Mouse (Mus musculus): ENCODE results near the gene Gart.
"Not testable (repeated sequence)": the region's sequence is repeated elsewhere in the genome, so short reads cannot be mapped to it uniquely, and the experiment has no call there.

The Gart gene

DNA sequence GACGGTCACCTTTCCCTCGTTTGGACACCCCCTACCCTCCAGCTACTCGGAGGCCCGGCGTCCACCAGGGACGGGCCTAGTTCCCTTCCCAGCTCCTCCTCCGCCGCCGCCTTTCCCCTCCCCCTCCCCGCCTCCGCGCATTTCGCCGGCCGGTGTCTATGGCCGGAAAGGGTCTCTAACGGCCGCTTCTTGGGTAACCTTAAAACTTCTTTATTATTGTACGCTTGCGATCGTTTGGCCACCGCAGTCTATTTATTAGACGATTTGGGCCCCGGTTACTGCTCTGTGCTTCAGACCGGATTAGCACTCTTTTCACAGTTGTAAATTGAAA, 1.4 kb upstream of the Gart start:
- DNase-seq (ENCODE audit: low spot score in 2 of 2), result peak; percentile 48 to 69

DNA sequence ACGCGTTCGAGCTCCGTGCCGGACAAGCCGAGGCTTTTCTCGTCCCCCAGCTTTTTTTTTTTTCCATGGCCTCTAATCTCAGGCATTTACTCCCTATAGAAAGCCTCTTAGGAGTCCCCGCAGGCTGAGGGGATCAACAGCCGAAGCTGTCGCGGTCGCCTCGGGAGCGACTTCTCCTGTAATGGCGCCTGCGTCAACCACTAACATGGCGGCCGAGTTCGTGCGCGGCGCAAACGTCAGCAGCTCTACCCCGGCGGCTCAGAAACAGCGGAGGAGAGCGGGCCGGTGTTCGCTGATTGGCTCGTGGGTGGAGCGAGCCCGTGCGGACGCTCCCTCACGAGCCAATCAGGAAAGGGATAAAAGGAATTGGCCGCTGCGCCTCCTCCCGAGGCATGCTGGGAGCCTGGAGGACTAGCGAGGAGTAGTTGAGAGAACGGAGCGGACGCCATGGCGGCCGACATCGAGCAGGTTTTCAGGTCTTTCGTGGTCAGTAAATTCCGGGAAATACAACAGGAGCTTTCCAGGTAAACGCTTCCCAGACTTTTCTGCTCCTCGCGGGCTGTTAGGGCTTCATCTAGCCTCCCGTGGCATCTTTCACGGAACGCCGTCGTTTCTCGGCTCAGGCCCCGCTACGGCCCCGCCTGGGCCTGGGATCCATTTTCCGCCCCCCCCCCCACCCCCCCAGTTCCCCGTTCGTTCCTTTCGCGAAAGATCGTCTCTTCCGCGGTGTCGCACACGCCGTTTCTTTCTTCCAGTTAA, 888 bp upstream of the Gart start, which contains the start of gene Son:
TSS of gene Son (plus strand) at position 46 of the 759 bp plus-strand sequence.
- peak; percentile 95 to 98 for DNase-seq (ENCODE audit: low spot score in 2 of 2)

DNA sequence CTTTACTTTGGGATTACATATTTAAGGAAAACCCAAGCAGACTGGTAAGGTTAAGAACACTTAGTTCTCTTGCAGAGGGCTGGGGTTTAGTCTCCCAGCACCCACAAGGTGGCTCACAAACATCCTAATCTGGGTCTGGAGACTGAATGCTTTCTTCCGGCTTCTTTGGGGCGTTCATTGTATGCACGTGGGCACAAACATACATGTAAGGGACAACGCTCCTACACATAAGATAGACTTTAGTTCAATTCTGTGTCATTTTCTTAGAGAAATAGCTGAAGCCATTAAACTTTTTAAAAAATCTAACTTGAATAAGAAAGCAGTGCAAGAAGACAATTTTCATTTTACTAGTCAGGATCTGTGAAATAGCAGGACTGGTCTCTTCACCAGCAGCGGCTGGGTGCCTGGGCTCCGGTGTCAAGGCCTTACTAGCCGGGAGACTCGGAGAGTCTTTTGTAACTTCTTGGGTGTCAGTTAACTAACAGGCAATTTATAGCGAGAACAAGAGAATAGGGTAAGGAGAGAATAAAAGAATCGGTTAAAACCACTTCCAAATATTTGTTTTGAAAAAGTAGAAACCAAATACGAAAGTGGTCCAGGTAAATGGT, 653 bp downstream of the Gart start:
- no peak for DNase-seq (ENCODE audit: low spot score in 2 of 2)

DNA sequence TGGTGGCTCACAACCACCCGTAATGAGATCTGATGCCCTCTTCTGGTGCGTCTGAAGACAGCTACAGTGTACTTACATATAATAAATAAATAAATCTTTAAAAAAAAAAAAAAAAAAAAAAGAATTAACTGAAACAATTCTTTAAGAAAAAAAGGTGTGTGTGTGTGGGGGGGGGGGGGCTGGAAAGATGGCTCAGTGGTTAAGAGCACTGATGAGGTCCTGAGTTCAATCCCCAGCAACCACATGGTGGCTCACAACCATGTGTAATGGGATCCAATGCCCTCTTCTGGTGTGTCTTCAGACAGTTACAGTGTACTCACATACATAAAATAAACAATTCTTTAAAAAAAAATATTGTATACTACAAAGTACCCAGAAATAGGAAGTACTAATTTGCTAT, 1.3 kb downstream of the Gart start:
- DNase-seq (ENCODE audit: low spot score in 2 of 2), result not testable (repeated sequence)

DNA sequence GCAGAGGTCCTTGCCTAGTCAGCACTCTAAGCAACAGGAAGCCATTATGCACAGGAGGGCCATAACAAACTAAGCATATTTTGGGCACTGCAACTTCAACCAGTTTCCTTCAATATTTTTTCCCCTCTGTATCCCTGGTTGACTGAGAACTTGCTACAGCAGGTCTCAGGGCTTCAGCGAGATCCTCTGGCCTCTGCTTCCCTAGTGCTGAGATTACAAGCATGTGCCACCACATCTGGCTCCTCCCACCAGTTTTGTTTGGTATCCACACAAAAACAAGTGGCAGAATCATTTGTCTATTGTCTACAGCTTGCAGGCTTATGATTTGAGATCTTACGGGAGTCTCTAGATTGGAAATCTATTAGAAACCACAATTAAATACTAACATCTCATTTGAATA, 1.9 kb downstream of the Gart start:
- no peak for DNase-seq (ENCODE audit: low spot score in 2 of 2)

DNA sequence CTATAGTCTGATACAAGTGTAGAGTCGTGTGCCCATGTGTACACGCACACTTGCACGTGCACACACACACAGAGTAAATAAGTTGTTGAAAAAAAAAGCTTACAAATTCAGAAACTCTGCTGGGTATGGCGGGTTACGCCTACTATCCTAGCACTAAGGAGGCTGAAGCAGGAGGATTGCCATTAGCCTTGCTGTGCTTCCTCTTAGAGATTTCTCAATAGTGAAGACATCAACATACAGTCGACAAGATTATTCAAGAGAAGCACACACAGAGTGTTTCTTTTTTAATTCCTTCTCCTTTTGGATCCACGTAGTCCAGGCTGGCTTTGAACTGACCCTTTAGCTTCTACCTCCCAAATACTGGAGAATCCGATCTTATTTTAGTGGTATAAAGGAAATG, 6.6 kb downstream of the Gart start:
- DNase-seq (ENCODE audit: low spot score in 2 of 2), result no peak

DNA sequence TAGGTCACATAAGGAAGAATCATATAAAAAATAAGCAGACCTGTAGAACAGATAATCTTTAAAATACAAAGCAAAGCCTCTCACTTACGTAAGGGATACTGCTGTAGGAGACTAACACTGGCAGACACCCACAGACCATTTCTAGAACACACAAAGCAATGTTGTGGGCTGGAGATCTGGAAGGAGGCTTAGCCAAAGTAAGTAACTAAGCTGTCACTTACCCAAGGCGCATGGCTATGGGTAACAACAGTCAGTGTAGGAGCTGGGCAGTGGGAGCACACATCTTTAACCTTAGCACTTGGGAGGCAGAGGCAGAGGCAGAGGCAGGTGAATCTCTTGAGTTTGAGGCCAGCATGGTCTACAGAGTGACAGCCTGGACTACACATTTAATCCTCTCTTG, 7.1 kb downstream of the Gart start:
- no peak for DNase-seq (ENCODE audit: low spot score in 2 of 2)

DNA sequence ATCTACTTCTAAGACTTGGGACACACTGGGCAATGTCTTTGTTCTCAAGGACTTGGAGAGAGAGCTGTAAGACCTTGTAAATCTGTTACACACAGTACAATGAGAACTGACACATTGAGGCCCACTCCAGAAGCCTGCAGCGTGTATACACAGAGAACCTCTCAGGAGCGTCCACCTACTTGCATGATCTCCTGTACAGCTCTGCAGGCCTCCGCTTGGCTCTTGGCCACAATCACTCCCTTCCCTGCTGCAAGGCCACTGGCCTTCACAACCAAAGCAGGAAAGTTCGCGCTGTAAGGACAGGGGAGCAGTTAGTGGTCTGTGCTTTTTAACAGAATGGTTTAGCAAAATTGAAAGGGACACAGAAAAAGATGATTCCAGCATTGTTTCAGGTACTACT, 7.6 kb downstream of the Gart start:
- DNase-seq (ENCODE audit: low spot score in 2 of 2), result no peak

DNA sequence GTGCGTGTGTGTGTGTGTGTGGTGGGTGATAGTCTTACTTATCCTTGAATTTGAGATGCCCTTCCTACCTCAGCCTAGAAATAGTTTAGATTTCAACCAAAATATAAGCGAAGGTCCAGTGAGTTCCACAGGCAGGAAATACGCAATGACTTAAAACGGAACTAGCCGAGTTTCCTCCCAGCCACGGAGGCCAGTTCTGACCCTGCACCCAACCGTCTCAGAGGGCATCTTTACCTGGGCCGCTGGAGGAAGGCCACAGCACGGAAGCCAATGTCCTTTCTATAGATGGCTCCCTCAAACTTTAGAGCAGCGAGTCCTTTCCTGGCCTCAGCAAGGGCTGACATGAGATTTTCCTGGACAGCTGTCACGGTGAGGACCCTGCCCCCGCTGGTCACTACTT, 13.1 kb downstream of the Gart start:
- DNase-seq (ENCODE audit: low spot score in 2 of 2), result no peak

DNA sequence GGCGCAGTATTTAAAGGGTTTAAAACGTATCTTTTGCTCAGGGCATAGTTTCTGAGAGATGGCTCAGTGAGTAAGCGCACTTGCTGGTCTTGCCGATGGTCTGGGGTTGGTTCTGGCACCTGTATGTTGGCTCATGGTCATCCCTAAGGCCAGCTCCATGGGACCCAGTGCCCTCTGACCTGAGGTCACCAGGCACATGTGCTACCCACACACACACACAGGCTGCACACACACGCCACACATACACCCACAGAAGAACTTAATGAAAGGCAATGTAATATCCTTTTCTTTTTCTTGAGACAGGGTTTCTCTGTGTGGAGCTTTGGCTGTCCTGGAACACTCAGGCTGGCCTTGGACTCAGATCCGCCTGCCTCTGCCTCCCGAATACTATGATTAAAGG, 13.8 kb downstream of the Gart start:
- DNase-seq (ENCODE audit: low spot score in 2 of 2), result no peak

DNA sequence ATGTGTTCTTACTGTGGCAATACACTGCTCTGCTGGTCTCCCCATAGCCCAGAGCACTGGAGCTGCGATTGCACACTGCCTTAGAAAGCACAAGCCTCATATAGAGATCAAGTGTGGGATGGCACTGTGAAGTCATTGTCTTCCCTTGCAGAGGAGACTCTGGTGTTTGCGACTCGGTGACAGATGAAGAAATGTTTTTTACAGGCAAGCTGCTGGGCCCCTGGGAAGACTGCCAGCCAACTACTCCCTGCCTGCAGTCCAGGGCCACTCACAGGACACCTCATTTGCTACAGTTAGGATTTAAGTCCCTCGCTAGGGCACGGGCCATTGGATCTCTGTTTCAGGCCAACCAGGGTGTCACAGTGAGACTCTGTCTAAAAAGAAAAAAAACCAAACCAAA, 14.3 kb downstream of the Gart start:
- no peak for DNase-seq (ENCODE audit: low spot score in 2 of 2)

DNA sequence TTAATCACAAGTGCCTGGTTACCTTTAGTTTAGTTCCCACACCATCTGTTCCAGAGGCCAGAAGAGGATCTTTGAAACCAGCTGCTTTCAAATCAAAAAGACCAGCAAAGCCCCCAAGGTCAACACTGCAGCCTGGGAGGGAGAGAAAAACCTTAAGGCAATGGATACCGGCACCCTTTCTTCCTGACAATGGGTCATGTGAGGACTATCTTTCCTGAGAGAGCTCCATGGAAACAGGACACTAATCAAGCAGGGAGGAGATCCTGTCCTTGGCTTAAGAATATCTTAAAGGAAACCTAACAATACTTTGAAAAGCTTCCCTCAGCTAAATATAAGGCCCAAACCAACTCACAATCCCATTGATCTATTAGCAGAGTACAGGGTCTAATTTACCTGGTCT, 16.2 kb downstream of the Gart start:
- no peak for DNase-seq (ENCODE audit: low spot score in 2 of 2)

DNA sequence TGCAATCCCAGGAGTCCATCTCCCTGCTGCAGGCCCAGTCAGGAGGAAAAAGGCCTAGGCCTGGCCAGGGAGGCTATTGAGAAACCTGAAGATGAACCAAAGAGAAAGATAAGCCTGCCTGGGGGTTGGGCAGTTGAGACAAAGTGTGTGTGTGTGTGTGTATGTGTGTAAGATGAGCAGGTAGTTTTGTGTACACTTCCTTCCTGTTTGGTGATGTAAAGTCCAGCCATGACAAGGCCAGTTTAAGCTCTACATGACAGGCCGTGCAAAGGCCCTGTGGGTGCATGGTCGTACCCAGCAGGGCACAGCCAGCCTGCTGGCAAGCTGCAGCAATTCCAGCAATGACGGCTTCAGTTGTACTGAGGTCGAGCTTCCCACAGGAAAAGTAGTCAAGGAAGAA, 17.0 kb downstream of the Gart start:
- DNase-seq (ENCODE audit: low spot score in 2 of 2), result no peak

DNA sequence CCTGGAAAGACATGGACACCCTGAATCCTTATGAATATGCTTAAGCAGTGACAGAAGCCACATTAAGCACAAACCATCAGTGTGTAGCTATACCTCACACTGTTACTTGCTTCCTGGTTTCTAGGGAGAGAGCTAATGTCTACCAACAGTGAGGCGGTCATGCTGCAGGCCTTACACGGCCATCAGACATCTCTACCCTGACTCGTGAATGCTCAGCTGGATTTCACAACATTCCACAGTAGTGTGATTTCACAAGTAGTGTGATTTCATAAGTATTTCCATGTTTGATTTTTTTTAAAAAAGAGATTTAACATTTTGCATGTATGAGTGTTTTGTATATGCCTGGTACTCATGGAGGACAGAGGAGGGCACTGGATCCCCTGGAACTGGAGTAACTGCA, 18.1 kb downstream of the Gart start:
- no peak for DNase-seq (ENCODE audit: low spot score in 2 of 2)

DNA sequence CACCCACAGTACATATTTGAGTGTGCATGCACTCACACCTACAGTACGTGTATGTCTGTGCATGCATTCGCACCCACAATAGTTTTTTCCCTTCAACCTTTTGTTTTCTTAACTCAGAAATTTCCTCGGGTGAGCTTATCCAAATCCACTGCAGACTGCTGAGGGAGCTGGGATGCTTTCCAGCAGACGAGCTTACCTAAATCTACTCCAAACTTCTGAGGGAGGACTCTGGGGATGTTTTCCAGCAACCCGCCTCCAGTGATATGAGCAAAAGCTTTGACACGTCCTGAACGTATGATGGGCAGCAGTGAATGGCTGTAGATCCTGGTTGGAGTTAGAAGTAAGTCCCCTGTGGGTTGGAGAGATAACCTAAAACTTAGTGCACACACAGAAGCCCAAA, 18.9 kb downstream of the Gart start:
- DNase-seq (ENCODE audit: low spot score in 2 of 2), result no peak

DNA sequence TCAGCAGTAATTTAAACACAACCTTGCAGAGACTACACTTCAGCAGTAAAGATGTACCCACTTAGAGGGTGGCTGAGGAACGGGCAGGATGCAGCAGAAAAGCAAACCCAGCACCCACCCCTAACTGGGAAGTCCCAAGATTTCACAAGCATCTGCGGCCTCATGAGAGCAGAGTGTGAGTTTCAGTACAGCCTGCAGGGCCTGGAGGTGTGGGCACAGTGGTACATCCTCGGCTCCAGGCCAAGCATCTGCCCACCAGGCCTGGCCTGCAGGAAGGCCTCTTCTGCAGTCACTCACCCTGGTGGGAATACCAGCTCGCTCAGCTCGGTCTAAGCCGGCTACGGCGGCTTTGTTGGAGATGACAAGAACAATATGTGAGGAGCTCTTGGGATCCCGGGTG, 23.7 kb downstream of the Gart start:
- DNase-seq (ENCODE audit: low spot score in 2 of 2), result no peak

DNA sequence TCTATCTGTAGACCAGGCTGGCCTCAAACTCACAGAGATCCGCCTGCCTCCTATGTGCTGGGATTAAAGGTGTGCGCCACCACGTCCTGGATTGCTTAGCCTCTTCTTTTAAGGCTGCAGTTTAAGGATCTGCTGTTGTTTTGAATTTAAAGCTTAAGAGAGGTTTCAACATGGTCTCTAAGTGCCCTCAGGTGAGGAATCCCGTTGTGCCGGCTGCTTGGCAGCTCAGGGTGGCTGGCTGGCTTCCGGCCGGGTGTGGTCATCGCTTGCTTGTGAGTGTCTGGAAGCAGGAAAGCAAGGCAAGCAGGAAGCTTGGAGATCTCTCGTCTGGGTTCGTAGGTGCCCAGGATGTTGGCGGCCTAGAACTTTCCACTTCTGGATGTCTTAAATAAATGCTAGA, 25.8 kb downstream of the Gart start:
- no peak for DNase-seq (ENCODE audit: low spot score in 2 of 2)

DNA sequence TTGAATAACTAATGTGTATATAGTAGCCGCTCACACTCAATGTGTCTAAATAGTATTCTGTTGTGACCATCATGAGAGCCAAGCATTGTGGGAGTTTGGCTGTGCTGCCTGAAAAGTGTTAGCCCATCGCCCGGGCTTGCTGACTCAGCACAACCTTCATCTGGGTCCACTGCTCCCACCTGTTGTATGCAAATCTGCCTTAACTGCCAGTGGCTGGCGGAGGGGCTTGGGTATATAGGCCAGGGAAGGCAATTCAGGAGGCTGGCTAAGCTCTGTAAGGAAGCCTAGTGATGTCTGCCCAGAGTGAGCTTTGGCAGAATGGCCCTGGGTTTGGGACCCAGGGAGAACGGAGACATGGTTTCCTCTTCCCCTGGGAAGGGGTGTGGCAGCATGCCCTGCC, 26.6 kb downstream of the Gart start:
- no peak for DNase-seq (ENCODE audit: low spot score in 2 of 2)

DNA sequence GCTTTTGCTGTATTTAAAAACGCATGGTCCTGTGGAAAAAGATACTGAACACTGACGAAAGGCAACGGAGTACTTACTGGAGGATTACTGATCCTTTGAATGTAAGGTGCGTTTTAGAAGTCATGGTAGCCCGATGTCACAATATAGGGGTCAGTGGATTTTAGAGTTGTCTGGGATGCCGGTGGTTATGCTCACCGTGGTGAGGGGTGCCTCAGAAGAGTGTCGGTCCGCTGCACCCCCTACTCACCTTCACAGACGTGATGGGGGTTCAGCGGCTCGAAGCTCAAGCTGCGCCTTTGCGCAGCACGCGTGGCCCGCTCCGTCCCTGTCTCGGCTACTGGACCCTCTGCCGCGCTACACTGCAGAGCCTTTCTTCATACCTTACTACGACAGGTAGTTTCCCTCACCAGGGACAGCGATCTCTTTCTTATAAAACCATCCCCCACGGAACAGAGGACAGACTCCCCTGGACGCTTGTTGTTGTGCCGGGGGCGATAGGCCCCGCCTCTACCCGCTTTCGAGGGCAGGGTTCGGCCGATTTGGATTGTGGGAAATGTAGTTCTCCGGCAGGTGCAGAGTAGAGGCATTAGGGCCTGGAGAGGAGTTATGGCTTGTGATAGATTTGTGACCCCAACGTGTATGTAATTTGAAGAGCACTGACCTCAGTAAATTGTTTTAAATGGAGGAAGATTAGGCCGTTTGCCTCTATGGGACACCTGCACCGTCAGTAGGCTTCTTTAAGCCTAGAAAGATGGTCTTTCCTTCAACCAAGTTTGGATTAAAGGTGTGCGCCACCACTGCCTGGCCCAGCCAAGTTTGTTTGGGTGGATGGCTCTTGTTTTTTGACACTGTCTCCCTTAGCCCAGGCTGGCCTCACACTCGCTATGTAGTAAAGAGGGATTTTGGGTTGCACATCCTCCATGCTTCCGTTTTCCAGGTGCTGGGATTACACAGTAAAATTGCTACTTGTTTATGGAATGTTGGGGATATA, 27.9 kb downstream of the Gart start, which contains the start of gene Dnajc28:
TSS of gene Dnajc28 (minus strand) at position 516 of the 991 bp plus-strand sequence.
- peak; percentile 47 to 74 for DNase-seq (ENCODE audit: low spot score in 2 of 2)

DNA sequence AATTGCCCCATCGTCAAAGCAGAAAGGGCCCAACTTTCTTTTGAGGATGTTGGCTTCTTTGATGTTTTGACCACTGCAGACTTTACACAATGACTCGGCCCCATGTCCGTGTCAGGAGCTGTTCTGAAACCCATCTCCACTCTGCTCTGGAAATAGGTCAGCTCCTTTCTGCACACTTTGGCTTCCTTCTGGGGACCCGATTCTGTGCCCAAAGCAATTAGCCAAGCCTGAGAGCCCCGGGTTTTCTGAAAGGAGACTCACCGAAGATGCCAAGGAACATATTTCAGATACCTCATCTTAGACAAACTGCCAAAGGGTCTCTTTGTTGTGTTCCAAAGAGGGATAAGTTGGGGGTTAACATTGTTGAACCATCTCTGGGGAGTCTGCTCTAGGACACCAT, 32.2 kb downstream of the Gart start:
- DNase-seq (ENCODE audit: low spot score in 2 of 2), result no peak

DNA sequence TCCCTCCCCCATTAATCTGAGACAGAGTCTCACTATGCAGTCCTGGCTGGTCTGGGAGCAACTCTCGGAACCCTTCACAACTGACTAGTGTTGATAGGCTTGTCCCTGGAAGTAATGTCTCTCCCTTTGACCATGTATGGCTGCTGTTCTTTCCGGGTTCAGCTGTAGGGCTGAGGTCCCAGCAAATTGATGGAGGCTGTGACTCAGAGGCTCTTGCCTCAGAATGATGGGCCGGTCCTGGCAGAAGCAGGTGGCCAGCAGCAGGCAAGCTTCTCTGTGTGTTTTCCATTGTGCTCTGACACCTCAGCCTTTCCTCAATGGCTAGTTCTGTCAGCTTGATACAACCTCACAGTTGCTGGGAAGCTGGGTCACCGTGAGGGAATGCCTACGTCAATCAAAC, 34.2 kb downstream of the Gart start:
- DNase-seq (ENCODE audit: low spot score in 2 of 2), result no peak

DNA sequence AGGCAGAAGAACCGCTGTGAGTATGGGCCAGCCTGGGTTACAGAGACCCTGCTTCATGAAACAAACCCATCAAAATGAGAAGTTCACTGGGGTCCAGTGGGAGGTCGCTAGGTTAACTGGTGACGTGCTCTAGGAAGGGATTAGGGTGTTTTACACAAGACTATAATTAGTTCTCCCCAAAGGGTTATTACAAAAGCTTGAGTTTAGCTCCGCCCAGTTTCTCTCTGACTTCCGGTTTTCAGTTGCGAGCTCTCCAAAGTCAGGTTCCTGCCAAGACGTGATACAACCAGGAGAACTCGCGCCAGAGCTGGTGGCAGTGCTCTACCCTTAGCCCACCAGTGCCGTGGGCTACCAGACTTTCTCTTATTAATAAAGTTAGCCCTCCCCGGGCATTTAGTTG, 35.5 kb downstream of the Gart start:
- DNase-seq (ENCODE audit: low spot score in 2 of 2), result no peak

Measured in frontal cortex, postnatal 10 days (tissue).